Mouse (Mus musculus) E14TG2a.4 (cell line): Measurements from ENCODE around the gene Tmem107.

Experiments used
- CTCF ChIP-seq: conservative IDR thresholded peaks from 2 replicates; pipeline ENCODE4 v1.5.1; 2014; ENCODE audit warnings: low read length
- POU5F1 ChIP-seq: IDR thresholded peaks from 2 replicates; pipeline ENCODE4 v1.6.1; 2014; ENCODE audit warnings: low read length, borderline replicate concordance

DNA sequence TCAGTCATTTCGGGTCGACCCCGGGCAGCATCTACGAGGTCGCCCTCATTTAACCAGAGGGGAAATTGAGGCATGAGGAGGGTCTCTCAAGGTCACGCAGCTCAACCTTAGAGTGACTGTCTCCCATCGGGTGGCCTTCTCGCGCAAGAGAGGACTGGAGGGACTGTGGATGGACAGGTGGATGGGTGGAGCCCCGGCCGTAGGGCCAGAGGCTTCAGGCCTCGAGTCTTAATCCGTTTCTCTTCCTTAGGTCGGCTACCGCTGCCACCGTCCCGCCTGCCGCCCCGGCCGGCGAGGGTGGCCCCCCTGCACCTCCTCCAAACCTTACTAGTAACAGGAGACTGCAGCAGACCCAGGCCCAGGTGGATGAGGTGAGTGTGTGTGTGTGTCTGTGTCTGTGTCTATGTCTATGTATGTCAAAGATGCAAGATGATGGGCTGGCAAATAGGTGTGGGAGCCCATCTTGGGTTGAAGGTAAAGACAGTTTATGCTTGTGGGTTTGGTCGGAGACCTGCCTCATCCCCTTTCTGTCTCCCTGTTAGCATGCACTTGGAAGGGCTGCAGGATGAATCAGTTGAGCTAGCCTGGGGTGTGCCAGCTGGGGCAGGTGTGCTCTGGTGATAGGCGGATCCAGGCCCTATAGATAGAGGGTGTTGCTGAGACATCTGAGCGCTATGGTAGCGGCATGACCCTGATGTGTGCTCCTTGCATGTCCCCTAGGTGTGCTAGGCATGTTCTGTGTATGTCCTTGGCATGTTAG lies 18.4 kb downstream of the Tmem107 start:
- TF ChIP-seq CTCF (no peak), POU5F1 (no peak)
